Mouse (Mus musculus) right cerebral cortex, postnatal 10 days (tissue): ENCODE measurements around the gene Tgfb1i1.

ENCODE experiments used
- DNase-seq, 2 experiments: peaks; one replicate each; pipeline ENCODE4 v3.0.0; 2021; ENCODE audit warnings: low spot score in 2 of 2

The Tgfb1i1 gene

DNA sequence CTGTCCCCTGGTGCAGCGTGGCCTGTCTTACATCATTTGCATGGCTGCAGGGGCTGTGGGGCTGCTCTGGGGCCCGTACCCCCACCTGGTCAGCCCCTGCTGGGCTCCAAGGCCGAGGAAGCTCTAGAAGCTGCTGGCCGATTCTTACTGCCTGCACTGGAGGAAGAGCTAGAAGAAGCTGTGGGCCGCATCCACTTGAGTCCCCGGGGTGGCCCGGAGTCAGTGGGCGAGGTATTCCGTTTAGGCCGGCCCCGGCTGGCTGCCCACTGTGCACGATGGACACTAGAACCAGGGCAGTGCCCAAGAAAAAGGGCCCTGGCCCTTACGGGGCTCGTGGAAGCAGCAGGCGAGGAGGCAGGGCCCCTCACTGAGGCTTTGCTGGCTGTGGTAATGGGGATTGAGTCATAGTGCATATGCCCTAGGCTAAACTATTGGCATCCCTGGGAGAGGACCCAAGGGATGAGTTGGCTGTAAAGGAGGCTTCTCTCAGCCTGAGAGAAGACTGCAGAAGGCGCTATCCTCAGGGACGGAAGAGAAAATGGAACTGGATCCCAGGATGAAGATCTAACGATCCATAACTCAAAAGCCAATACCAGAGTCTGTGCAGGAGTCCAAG lies 2.1 kb upstream of the Tgfb1i1 start:
- DNase-seq, result no peak

DNA sequence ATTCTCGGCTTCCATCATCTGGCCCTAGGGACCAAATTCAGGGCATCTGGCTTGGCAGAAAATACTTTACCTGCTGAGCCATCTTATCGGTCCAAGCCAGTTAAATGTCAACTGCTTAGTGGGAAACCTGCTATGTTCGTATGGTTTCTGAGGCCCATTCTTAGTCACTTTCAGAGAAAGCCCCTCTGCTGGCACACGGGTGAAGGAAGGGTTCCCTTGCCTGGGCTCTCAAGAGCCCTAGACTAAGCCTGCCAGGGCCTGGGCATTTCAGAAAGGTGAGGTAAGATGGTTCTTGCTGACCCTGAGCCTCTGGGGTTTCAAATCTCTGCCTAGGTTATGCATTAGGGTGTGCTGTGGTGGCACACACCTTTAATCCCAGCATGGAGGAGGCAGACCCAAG lies 1.1 kb upstream of the Tgfb1i1 start:
- DNase-seq, result no peak

DNA sequence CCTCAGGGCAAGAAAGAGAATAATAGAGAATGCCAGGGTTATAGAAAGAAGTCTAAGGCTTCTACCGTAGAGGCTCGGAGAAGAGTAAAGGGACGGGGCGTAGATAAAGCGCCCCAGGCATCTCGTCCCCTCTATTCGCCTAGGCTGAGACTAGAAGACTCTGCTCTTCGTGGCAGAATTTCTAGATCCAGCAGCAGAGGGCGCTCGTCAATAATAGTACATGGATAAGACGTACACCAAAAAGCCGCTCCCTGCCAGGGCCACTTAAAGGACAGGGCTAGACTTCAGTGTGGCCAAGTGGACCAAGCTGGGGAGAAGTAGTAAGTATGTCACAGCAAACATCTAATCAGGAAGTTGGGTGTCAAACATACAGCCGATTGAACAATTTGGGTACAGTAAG lies 831 bp downstream of the Tgfb1i1 start:
- DNase-seq, result peak; percentile 93 to 94

DNA sequence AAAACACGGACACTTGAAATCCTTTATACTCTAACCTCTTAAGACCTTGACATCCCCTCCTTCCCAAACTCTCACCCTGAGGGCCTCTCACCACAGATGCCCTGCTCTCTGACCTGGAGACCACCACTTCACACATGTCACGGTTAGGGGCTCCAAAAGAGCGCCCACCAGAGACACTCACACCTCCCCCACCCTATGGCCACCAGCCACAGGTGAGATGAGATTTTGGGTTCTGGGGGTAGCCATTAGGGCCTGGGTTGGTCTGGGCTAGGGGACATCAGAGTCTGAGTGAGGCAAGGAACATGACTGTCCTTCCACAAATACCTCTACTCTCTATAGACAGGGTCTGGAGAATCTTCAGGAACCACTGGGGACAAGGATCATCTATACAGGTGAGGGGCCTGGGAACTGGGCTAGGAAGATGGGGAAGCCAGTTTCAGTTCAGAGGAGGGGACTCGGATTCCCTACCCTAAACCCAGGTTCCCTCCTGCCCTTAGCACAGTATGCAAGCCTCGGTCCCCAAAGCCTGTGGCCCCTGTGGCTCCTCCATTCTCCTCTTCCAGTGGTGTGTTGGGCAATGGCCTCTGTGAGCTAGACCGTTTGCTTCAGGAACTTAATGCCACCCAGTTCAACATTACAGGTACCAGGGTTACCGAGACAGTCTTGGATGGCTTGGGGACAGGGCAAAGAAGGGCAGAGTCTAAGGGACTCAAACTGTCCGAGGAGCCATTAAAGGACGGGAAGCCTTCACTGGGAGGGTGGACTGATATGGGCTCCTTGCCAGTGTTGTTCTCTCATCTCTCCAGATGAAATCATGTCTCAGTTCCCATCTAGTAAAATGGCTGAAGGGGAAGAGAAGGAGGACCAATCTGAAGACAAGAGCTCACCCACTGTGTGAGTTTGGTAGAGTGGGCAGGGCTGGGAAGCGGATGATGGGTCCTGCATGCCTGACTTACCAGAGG lies 1.8 kb downstream of the Tgfb1i1 start:
- no peak for DNase-seq

DNA sequence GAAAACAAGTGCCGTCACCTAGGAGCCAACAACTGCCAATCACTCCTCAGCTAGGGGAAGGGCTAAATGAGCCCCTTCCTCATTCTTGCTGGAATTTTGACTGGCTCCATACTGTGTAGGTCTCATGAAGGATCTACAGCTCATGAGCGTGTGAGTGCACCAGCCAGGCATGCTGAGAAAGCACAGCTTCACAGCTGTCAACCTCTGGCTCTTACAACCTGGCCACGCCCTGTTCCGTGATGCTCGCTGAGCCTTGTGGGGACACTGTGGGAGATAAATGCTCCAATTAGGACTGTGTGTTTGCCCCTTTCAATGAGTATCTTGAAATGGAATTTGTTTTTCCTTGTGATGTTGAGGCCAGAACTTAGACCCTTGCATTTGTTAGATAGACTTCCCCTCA lies 3.4 kb downstream of the Tgfb1i1 start:
- DNase-seq, result no peak

DNA sequence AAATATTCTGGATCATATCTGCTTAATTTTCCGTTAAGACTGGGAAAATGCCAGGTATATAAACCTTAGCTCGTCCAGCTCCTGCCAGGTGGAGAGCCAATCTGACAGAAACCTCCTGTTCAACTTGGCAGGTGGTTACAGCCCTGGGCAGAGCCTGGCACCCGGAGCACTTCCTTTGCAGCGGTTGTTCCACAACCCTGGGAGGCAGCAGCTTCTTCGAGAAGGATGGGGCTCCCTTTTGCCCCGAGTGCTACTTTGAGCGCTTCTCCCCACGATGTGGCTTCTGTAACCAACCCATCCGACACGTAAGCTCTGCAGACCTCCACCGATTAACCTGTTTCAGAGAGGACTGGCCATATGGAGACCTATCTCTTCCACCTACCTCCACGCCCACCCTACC lies 5.3 kb downstream of the Tgfb1i1 start:
- DNase-seq, result no peak

DNA sequence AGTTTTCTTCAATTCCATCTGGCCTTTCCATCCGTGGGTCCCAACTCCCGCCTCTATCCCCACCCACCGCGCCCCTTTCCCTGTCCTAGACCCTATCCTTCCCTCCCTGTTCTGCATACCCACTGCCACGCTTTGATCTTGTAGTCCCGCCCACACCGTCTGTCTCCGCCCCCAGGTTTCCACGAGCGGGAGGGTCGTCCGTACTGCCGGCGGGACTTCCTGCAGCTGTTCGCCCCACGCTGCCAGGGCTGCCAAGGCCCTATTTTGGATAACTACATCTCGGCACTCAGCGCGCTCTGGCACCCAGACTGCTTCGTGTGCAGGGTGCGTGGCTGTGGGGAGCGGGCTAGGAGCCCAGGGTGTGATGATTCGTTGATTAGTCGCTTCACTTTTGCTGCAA lies 6.0 kb downstream of the Tgfb1i1 start:
- peak; percentile 83 to 87 for DNase-seq

DNA sequence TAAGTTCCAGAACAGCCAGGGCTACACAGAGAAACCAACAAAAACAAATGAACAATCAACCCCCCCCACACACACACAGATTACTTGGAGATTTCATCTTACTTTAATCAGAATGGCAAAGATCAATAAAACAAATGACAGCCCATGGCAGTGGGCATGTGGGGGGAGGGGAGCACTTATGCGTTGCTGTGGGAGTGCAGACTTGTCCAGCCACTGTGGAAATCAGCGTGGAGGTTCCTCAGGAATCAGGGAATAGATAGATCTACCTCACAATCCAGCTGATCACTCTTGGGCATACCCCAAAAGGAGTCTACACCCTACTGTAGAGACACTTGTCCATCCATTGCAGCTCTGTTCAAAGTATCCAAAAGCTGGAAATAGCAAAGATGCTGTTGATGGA lies 8.4 kb downstream of the Tgfb1i1 start:
- DNase-seq, result no peak

DNA sequence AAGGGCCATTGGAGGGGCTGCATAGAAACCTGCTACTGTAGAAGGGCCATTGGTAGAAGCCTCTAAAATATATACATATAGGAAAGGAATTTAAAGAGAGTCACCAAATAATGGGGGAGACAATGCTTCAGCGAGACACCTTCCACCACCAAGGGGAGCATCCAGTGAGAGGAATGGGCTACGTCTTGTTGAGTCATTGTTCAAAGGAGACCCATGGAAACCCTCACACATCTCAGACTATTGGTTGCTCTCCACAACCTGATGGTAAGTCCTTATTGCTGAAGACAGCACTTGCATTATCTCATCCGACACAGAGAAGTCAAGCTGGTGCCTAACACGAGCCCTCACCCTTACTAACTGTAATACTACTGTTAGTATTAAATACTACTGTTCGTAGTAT lies 9.1 kb downstream of the Tgfb1i1 start:
- DNase-seq, result no peak

DNA sequence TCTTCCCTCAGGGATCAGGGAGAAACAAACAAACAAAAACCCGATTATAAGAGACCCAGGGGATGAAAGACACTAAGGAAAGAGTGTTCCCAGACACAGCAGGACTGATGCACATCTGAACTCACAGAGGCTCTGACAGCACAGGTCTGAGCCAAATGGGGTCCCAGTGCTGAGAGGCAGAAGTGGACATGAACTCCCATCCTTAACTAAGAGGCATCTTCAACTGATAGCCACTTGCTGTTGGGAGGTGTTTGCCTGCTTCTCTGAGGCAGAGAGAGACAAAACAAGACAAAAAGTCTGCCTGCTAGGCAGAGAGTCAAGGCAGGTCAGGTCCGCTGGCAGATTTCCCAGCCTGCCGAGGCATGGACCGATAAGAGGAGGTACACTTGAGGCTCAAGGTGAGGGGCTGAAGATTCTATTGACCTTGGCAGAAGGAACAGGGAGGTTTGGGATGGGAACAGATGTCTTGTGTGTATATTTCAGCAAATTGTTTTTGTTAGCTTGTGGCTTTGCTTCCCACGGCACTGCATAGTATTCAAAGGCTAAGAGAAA lies 10.2 kb downstream of the Tgfb1i1 start:
- no peak for DNase-seq

DNA sequence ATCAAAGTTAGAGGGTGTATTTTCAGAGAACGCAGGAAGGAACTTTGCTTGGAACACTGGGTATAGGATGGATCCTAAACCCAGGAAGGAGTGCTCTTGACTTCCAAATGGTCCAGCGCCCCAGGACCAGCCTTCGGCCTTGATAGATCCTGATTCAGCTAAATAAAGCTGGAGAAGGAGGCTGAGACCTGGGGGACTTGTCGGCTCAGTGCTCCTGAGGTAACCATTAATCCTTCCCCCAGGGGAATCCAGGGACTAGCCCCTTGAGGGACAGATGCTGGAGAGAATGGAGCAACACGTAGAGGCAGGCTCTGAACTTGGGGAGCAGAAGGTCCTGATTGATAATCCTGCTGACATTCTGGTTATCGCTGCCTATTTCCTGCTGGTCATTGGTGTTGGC lies 18.8 kb downstream of the Tgfb1i1 start, which contains the start of gene Slc5a2:
Gene Slc5a2, plus strand, starts transcription at position 247 of the 400 bp plus-strand sequence.
- DNase-seq, result no peak

DNA sequence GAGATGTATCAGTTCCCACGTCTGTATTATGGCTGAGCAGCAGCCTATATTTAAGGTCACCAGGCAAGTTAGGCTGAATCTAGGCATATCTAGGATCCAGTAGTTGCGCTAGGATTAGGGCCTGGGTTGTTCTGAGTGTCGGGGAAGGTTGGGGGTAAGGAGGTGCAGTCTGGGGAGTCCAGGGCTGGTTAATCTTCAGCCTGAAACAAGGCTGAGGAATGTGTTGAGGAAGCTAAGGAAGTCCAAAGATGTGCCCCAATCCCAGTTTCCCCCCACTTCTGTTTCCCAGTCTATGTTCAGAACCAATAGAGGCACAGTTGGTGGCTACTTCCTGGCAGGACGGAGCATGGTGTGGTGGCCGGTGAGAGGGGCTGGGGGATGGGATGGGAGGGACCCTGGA lies 19.4 kb downstream of the Tgfb1i1 start:
- DNase-seq, result no peak

DNA sequence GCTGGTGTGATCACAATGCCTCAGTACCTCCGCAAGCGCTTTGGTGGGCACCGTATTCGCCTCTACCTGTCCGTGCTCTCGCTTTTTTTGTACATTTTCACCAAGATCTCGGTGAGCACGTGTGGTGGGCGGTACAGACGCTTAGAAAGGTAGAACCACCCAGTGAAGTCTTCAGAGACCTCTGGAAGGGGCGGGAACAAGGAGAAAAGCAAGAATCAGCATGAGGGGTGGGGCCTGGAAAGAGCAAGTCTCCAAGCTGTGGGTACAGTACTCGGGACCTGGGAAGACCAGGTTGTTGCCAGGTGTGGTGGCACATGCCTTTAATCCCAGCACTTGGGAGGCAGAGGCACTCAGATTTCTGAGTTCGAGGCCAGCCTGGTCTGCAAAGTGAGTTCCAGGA lies 20.8 kb downstream of the Tgfb1i1 start:
- DNase-seq, result no peak

DNA sequence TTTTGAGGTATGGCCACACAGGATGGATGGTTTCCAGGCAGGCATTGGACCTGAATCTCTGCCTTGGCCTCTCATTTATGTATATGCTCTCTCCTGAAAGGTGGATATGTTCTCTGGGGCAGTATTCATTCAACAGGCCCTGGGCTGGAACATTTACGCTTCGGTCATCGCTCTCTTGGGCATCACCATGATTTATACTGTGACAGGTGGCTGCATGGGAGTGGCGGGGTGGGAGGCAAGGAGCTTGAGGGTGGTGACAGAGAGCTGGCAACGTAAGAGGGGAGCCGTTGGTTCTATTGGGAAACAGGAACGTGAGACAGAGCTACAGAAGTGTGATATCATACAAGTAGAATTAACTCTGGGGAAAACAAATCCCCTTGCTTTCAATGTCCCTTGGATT lies 21.2 kb downstream of the Tgfb1i1 start:
- DNase-seq, result no peak

DNA sequence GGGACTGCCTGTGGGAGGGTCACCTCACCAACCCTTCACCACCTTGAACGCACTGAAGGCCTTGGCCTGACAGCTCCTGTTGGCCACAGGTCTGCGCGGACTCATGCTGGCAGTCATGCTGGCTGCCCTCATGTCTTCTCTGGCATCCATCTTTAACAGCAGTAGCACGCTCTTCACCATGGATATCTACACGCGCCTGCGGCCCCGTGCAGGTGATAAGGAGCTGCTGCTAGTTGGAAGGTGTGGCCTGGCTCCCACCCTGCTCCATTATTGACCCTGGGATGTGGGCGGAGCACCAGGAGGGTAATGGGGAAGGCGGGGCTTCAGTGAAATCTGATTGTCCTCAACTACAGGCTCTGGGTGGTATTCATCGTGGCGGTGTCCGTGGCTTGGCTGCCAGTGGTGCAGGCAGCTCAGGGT lies 23.8 kb downstream of the Tgfb1i1 start:
- no peak for DNase-seq

DNA sequence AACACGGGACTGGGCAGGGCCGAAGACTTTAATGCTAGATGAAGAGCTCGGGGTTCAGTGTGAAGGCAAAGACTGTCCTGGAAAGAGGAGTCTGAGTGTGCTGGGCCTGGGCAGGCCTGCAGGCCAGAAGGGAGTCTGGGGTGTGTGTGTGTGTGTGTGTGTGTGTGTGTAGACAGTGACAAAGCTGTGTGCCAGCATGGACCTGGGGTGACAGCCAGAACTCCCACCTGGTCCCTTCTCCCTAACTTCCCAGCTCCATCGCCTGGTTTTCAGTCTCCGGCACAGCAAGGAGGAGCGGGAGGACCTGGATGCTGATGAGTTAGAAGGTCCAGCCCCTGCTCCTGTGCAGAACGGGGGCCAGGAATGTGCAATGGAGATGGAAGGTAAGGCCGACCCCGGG lies 24.9 kb downstream of the Tgfb1i1 start:
- DNase-seq, result no peak

DNA sequence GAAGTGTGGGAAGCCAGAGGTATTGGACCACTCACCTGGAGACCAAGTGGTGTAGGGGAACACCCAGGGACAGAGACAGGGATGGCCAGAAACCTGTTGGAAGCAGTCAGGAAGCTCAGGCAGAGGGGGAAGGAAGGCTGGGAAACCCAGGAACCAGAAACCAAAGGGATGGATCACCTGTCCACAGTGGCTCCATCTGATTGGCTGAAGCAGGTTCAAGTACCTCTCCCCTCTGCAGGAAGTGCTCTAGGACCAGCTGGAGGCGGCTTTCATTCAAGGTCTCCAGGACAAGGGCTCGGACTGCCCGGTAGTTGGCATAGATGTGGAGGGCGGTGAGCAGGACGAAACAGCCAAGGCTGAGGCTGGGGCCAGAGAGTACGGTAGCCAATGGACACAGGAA lies 29.4 kb downstream of the Tgfb1i1 start:
- DNase-seq, result no peak

DNA sequence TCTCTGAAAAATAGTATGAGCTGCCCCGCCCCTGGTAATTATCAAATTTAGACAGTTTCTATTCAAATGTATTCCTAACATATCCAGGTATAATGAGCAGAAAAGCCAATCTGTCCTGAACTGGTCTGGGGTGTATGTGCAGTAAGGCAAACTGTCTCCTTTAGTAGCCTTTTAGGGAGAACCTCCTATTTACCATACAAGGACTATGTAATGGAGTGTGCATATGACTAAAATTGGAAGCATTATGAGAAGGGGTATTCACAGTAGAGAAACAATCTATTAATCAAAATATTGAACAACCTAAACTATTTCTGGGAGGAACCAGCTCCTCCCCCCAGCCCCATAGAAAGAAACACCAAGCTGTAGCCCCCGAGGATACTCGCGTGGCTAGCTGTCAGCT lies 33.1 kb downstream of the Tgfb1i1 start:
- DNase-seq, result no peak

DNA sequence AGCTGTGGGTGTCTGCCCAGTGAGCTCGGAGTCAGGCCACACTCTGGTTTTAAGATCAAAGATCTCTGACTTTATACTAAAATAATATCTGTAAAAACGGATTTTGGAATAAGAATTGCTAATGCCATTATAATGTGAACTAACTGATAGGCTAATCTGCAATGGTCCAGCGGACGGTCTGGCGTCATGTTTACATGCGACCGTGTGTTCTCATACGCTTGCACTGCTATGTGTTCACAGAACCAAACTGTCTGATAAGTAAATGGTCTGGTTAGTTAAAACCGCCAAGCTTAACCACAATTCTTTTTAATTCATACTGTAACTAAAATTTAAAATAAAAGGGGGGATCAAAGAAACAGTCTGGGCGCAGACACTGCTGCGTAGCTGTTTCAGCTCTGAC lies 35.2 kb downstream of the Tgfb1i1 start:
- no peak for DNase-seq

DNA sequence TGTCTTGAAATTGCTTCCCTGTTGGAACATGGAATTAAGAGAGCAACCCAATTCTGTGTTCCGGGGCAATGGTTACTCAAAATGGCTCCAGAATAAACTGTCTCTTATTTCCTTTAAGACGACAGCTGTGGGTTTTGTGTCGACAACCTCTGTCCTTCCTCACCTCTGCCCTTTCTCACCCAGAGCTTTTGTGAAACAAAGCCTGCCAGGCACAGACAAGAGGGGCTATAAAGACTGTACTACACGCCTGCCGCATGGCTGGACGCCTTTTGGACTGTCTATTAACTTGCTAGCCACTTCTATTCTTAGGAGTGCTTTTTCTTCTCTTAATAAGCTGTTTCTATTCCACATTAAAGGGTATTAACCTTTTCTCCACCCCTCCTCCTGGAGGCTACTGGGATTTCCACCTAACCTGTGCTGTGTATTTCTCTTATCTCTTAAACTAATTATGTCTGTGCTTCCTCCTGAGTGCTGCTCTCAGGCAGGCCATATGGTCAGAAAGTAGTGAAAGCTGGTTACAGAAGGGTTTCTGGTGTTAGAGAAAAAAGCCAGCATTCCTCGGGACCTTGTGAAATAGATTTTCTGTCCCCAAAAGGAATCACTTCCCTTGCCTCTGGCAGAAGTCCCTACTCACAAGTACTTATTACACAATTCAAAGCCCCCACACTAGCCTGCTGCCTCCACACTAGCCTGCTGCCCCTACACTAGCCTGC lies 36.1 kb downstream of the Tgfb1i1 start:
- no peak for DNase-seq

DNA sequence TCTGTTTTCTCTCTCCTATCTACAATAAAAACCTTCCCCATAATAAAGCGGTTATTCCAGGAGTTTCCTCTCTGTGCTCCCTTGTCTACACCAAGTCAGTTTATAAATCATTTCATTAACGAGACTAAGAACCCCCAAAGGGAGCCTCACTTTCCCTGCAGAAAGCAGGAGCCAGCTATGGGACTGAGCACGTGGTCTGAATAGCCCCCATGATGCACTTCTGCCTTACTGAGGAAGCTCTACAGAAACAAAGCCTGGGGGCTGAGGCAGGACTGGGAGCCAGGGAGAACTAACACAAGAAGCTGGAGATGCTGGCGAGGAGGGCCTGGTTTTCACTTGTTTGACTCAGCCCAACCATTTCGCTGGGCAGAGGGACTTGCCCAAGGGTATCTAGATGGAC lies 37.4 kb downstream of the Tgfb1i1 start:
- no peak for DNase-seq

DNA sequence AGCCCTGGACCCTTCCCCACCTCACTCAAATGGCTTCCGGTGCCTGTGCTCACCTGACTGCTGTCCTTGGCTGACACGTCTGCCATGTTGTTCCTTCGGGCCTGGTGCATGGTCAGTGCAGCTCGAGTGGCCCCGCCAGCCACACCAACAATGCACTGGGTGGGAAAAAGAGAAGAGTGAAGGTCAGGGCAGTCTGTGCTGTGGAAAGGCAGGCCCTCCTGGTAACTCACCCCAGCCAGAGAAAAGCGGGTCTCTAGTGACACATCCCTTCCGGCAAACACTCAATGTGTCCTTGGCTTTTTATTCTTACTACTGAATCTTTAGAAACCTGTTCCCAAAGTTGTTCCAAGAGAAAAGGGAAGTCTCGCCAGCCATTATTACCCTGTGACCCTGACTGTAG lies 38.4 kb downstream of the Tgfb1i1 start:
- no peak for DNase-seq
